Mouse (Mus musculus) E14TG2a.4 (cell line): ENCODE measurements at regions not wholly inside any gene's neighbourhood (a gene's known extent, or its start where the extent isn't known, plus 50 kb on each side); places are given as distances from the start of the nearest gene placed in this dataset.

Experiments
- CTCF ChIP-seq: conservative IDR thresholded peaks from 2 replicates; pipeline ENCODE4 v1.5.1; 2014; ENCODE audit warnings: low read length
- NANOG ChIP-seq: IDR thresholded peaks from 2 replicates; pipeline ENCODE4 v1.6.1; 2014; ENCODE audit warnings: borderline replicate concordance, low read length, mixed read lengths
- POU5F1 ChIP-seq: IDR thresholded peaks from 2 replicates; pipeline ENCODE4 v1.6.1; 2014; ENCODE audit warnings: low read length, borderline replicate concordance

DNA sequence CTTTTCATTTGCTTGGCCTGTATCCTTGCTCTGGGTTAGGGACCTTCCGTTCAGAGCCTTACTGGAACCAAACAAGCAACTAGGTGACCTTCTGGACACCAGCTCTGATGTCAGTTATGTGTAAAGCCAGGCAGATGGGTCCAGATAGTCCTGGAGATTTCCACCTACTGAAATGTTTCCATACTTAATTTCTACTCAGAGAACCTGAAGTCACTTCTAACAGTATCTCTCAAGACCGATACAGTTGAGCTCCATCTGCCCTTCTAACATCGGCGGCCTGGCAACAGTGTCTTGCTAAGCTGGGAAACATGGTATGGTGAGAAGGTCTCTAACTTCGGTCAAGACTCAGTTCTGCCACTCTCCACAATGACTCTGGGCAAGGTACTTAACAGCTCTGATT lies 189.7 kb upstream of the Rgma start:
- TF ChIP-seq CTCF: no peak
- TF ChIP-seq NANOG: no peak
- TF ChIP-seq POU5F1: no peak
